Mouse (Mus musculus) layer of hippocampus, postnatal 14 days (tissue): ENCODE measurements at regions not wholly inside any gene's neighbourhood (a gene's known extent, or its start where the extent isn't known, plus 50 kb on each side); places are given as distances from the start of the nearest gene placed in this dataset.

Source experiments
- DNase-seq, 2 experiments: peaks; one replicate each; pipeline ENCODE4 v3.0.0; 2021 to 2022; ENCODE audit warnings: low spot score in 2 of 2, mixed read lengths in 1 of 2

- no peak for DNase-seq
Observed at GRCm38 (mm10) chrX:10770575-10770974, 55.8 kb downstream of the Mid1ip1 start.

- DNase-seq: peak in 1 of 2 experiments; percentile 3
Observed at GRCm38 (mm10) chrX:10775714-10776515, 61.1 kb downstream of the Mid1ip1 start.

DNA sequence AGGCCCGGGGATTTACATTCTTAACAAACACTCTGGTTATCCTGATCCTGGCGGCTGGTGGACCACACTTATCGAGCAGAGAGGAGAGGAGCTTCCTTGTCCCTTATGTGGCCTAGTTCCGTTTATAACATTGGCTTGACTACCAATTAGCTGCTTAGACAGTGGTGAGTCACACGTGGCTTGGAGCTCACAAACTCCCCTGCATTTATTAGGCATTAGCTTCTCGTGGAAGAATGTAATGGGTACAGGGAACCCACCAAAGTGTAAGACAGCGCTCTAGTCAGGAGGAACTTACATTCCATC is 61.7 kb downstream of the Mid1ip1 start:
- DNase-seq: no peak

- no peak for DNase-seq
Observed at GRCm38 (mm10) chrX:10778014-10778413, 63.2 kb downstream of the Mid1ip1 start.

DNA sequence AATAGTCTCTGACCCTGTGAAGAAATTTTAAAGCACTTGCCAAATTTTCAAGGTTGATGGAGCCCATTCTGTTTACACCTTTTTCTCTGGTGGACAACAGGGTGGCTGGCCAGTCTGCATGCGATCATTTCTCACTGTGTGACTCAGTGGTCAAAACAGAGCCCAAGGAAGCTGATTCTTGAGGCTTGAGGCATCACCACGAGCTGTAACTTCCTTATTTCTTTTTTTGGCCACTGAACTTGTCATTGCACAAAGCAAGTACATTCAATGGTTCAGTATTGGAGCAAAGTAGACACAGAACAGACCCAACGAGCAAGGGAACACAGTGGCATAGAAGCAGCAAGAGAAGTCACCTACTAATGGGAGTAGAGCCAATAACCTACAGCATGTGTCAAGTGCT is 71.5 kb downstream of the Mid1ip1 start:
- DNase-seq: no peak

- DNase-seq: no peak
Observed at GRCm38 (mm10) chrX:10787057-10787456, 72.2 kb downstream of the Mid1ip1 start.

DNA sequence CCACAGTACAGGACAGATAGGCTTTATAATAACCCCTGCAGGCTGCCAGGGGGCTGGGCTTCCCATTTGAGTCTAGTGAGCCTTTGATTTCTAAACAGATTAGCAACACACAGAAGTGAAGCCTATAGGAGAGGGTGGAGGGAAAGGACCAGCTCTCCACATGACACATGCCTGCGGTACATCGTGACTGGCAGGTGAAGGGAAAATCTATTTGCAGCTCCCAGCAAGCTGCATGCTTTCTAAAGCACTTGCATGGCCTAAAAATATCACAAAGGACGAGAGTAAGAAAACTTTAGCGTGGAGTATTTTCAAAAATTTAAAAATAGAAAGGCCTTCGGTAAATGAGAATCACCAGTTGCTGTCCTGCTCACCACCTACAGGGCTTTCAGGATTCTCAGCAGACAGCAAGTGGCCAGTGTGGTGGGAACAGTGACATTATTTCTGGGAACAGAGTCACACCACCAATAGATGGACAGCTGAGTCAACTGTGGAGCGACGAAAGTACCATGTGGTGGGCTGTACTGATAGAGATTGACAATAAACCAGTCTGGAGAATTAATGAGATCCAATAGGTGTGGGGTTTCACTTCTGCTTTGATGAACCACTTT is 105.6 kb downstream of the Mid1ip1 start:
- no peak for DNase-seq

DNA sequence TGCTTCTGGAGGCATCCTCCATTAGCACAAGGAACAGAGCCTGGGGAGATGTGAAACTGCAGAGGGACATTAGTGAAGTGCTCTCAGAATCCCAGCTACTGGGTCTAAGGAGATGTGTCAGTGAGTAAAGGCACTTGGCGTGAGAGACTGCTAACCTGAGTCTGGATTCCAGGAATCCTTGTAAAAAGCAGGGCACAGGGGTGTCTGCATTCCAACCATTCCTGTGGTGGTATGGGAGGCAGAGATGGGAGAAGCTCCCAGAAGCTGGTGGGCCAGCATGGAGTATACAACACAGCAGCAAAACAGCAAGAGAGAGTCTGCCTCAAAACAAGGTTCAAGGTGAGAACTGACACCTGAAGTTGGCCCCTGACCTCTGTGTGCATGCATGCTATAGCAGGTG is 118.9 kb downstream of the Mid1ip1 start:
- no peak for DNase-seq

GRCm38 (mm10) chrX:10857089-10857488 is 142.3 kb downstream of the Mid1ip1 start:
- DNase-seq: peak in 1 of 2 experiments; percentile 1

- no peak for DNase-seq
Observed at GRCm38 (mm10) chrX:10857668-10858067, 142.9 kb downstream of the Mid1ip1 start.

- no peak for DNase-seq
Observed at GRCm38 (mm10) chrX:10871613-10872012, 156.8 kb downstream of the Mid1ip1 start.

- DNase-seq: no peak
Observed at GRCm38 (mm10) chrX:10877856-10878255, 163.0 kb downstream of the Mid1ip1 start.

- DNase-seq: no peak
Observed at GRCm38 (mm10) chrX:10878922-10879321, 164.1 kb downstream of the Mid1ip1 start.

GRCm38 (mm10) chrX:10883729-10884464 is 169.1 kb downstream of the Mid1ip1 start:
- no peak for DNase-seq

GRCm38 (mm10) chrX:10892815-10893214 is 178.0 kb downstream of the Mid1ip1 start:
- DNase-seq: no peak

GRCm38 (mm10) chrX:10896193-10896955 is 181.6 kb downstream of the Mid1ip1 start:
- DNase-seq: no peak

GRCm38 (mm10) chrX:10902686-10903085 is 187.9 kb downstream of the Mid1ip1 start:
- no peak for DNase-seq

- no peak for DNase-seq
Observed at GRCm38 (mm10) chrX:10904072-10904471, 189.3 kb downstream of the Mid1ip1 start.

DNA sequence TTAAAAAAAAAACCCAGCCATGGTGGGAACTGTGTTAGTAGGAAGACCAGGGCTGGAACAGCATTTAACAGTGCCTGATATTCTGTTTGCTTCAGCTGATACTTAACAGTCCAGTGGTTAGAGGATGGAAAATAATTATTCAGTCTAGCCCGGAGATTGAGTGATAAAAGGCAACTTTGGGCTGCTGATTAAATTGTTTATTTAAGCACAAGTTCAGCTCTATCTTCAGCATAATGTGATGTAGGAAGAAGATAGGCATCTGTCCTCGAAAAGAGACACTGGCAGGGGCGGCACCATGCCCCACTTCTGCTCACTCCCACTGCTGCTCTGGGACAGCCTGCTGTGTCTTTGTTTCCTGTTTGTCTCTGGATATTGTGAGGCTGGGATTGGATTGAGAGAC is 190.1 kb downstream of the Mid1ip1 start:
- no peak for DNase-seq

DNA sequence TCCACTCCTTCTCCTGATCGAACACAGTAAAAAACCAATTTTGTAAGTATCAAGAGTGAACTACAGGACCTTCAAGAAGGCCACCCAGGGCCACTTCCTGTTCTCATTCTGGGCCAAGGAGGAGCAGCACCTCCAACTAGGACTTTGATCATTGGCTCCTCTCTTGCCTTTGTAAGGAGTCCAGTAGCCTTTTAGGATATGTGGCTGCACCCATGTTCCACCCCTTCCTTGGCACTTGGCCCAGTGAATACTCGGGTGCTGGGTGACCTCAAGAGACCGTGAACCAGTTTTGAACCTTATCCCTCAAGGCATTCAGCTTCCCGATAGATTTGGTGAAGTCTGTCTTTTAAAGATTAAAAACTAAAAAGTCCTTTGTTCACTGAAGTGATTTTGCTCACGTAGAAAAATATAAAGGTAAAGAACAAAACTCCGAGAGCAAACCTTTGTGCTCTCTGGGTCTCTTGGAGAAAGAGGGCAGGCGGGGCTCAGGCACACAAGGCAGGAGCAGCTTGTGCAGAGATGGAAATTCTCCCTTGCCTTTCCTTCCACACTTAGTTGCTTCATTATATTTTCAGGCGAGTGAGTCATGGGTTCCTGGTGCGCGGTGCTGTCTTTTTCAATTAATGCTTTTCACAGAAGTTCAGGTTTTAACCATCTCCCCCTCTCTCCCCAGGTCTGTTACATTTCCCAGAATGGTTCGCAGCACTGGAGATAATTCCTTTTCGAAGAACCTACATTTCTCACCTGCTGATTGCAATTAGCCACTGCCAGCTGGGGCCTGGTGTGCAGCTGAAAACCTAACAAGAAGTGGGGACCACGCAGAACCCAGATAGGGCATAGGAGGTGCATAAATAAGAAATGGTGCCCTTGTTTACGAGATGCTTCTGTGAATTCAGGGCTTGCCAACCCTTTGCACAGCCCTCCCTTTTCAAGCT is 196.6 kb downstream of the Mid1ip1 start:
- DNase-seq: no peak
